Mouse (Mus musculus): ENCODE results near the gene Olfr392.

Gene Olfr392

GRCm38 (mm10) chr11:73816949-73817348 lies at the start of gene Olfr392:
TSS of gene Olfr392 (minus strand) at chr11:73817049.
- CTCF ChIA-PET = no interaction called here

GRCm38 (mm10) chr11:73851354-73851753 lies 34.5 kb upstream of the Olfr392 start, which contains the start of gene Olfr393:
TSS of gene Olfr393 (minus strand) at chr11:73851454.
- CTCF ChIA-PET = no interaction called here

- CTCF ChIA-PET = no interaction called here
These were observed 13.9 kb downstream of the Olfr392 start, which contains the start of gene Olfr391-ps for GRCm38 (mm10) chr11:73802952-73803351. TSS of gene Olfr391-ps (minus strand) at chr11:73803052.

- CTCF ChIA-PET = no interaction called here
These were observed 34.2 kb downstream of the Olfr392 start, which contains the start of gene Olfr390 for GRCm38 (mm10) chr11:73782664-73783063. TSS of gene Olfr390 (plus strand) at chr11:73782964.

- CTCF ChIA-PET = no interaction called here
These were observed 36.2 kb downstream of the Olfr392 start, which contains the start of gene Olfr389 for GRCm38 (mm10) chr11:73780613-73781012. TSS of gene Olfr389 (minus strand) at chr11:73780713.
